Mouse (Mus musculus) midbrain, embryonic 13.5 days (tissue): ENCODE results near the gene Itih5. TPM values are rescaled to one million over a fixed set of nuclear protein-coding genes. Genes with fewer than 3 reads are reported as not detected.

Experiments used
- ATAC-seq: fragments of 200-750 bp; cut with Nextera tagmentation; 2 replicates; pipeline ENCODE4 v1.8.0; 2017; ENCODE audit warnings: mild to moderate bottlenecking, moderate TSS enrichment, moderate library complexity
- H3K27ac ChIP-seq: fragments of 300-500 bp; sonication (generic); 2 replicates; pipeline ENCODE4 v1.5.1; 2015; ENCODE audit warnings: inconsistent platforms, mild to moderate bottlenecking, moderate library complexity
- H3K27me3 ChIP-seq: fragments of 300-500 bp; sonication (generic); 2 replicates; pipeline ENCODE4 v1.6.1; 2015; ENCODE audit warnings: mild to moderate bottlenecking, inconsistent platforms
- H3K36me3 ChIP-seq: fragments of 300-500 bp; sonication (generic); 2 replicates; pipeline ENCODE4 v1.6.1; 2015; ENCODE audit warnings: mild to moderate bottlenecking, inconsistent platforms
- H3K4me1 ChIP-seq: fragments of 300-500 bp; sonication (generic); replicated peaks from 2 replicates; pipeline ENCODE4 v1.6.1; 2015; ENCODE audit warnings: inconsistent platforms
- H3K4me2 ChIP-seq: fragments of 300-500 bp; sonication (generic); replicated peaks from 2 replicates; pipeline ENCODE4 v1.6.1; 2015; ENCODE audit warnings: moderate library complexity, mild to moderate bottlenecking, inconsistent platforms
- H3K4me3 ChIP-seq: fragments of 300-500 bp; sonication (generic); replicated peaks from 2 replicates; pipeline ENCODE4 v1.5.1; 2015; ENCODE audit warnings: mild to moderate bottlenecking, inconsistent platforms
- H3K9ac ChIP-seq: fragments of 300-500 bp; sonication (generic); replicated peaks from 2 replicates; pipeline ENCODE4 v1.6.1; 2015; ENCODE audit warnings: mild to moderate bottlenecking, inconsistent platforms
- H3K9me3 ChIP-seq: fragments of 300-500 bp; sonication (generic); 2 replicates; pipeline ENCODE4 v1.6.1; 2016; ENCODE audit warnings: mild to moderate bottlenecking, inconsistent platforms
- WGBS: fragments of 180-500 bp; shearing (Covaris S2); methylation state at CpG from one replicate; pipeline ENCODE4 v1.1.7; 2015; 5-methylcytosine and 5-hydroxymethylcytosine counted together
- polyA plus RNA-seq: library from polyadenylated mRNA; unstranded; fragments of >200 nt; fragmentation: Nextera tagmentation; extraction: Ambion mirVana; gene quantifications from 2 replicates; pipeline ENCODE4 v1.2.1, GENCODE M21; 2015

Itih5 gene
- polyA plus RNA-seq, 1 experiment from 2014 or later: 6.2 TPM

DNA sequence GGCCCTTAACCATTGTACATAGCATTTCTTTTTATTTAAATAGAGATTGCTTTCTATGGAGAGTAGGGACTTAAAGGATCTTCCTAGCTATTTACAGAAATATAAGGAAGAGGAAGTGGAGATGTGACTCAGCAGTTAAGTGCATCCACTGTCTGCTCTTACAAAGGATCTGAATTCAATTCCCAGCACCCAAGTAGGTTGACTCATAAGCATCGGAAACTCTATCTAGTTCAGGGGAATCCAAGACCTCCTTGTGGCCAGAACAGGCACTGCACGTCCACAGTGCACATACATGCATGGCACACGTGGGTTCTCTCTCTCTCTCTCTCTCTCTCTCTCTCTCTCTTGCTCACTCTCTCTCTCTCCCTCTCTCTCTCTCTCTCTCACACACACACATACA, 41.8 kb downstream of the Itih5 start:
- ATAC-seq: no peak
- no peak overlapping the region for H3K4me2 ChIP-seq
- WGBS: 71% methylated on average over 3 of the region's 3 CpGs
- H3K36me3 ChIP-seq: no peaks in the 10 kb centered on the region
- no peak overlapping the region for H3K27ac ChIP-seq
- no peaks in the 10 kb centered on the region for H3K27me3 ChIP-seq
- no peak overlapping the region for H3K9ac ChIP-seq
- H3K4me1 ChIP-seq: no peaks in the 10 kb centered on the region
- no peaks in the 10 kb centered on the region for H3K9me3 ChIP-seq
- no peak overlapping the region for H3K4me3 ChIP-seq

- H3K27me3 ChIP-seq: no peaks in the 10 kb centered on the region
- H3K27ac ChIP-seq: no peak overlapping the region
- no peak overlapping the region for H3K4me3 ChIP-seq
- no peak for ATAC-seq
- H3K9ac ChIP-seq: no peak overlapping the region
- H3K4me1 ChIP-seq: no peaks in the 10 kb centered on the region
- H3K4me2 ChIP-seq: no peak overlapping the region
- H3K9me3 ChIP-seq: no peaks in the 10 kb centered on the region
- WGBS: 84% methylated on average over 2 of the region's 2 CpGs
- no peaks in the 10 kb centered on the region for H3K36me3 ChIP-seq
Measured at GRCm38 (mm10) chr2:10199326-10199725, 46.0 kb downstream of the Itih5 start.

DNA sequence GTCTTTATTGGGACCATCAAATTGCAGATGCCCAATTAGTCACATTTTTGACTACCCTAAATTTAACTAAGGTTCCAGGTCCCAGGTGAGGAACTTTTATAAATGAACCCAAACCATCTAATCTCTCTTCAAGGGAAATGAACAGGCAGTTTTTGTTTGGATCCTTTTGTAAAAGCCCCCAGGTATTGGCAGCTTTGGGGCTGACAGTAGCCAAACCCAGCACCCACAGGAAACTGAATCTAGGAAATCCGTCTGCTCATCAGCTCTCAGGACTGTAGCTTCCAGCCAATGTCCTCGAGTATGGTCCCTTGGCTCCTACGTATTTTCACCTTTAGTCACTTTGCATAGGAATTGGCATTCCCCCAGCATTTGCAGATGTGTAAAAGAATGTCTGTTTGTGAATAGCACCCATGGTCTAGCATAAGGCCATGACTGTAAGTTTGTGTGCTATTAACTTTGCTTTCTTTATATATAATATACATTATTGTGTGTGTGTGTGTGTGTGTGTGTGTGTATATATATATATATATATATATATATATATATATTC, 47.4 kb downstream of the Itih5 start:
- ATAC-seq: no peak
- Histone ChIP-seq H3K9me3 (no peaks in the 10 kb centered on the region), H3K4me2 (no peak overlapping the region), H3K27ac (no peak overlapping the region), H3K4me3 (no peak overlapping the region), H3K27me3 (no peaks in the 10 kb centered on the region), H3K4me1 (no peaks in the 10 kb centered on the region), H3K9ac (no peak overlapping the region), H3K36me3 (no peaks in the 10 kb centered on the region)
- WGBS: 71% methylated on average over 3 of the region's 3 CpGs

DNA sequence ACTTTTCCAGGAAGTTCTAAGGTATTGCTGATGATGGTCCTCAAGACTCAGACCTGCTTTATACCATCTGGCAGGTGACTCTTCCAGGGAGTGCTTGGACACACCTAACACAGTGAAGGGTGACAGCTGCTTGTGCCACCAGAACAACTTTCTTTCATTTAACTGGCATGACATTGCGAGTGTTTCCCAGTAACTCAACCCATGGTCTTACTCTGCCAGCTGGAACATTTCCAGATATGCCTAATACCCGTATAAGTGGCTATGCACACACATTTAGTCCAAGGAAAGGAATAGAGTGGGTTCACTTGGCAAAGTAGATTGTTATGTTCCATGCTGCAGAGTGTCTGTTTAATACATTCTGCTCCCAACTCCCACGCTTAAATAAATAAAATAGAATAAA, 50.9 kb downstream of the Itih5 start:
- no peak overlapping the region for H3K4me3 ChIP-seq
- no peaks in the 10 kb centered on the region for H3K4me1 ChIP-seq
- H3K27me3 ChIP-seq: no peaks in the 10 kb centered on the region
- H3K9ac ChIP-seq: no peak overlapping the region
- 86% methylated on average over 3 of the region's 3 CpGs for WGBS
- H3K9me3 ChIP-seq: no peaks in the 10 kb centered on the region
- no peak overlapping the region for H3K27ac ChIP-seq
- H3K4me2 ChIP-seq: no peak overlapping the region
- H3K36me3 ChIP-seq: no peaks in the 10 kb centered on the region
- no peak for ATAC-seq

DNA sequence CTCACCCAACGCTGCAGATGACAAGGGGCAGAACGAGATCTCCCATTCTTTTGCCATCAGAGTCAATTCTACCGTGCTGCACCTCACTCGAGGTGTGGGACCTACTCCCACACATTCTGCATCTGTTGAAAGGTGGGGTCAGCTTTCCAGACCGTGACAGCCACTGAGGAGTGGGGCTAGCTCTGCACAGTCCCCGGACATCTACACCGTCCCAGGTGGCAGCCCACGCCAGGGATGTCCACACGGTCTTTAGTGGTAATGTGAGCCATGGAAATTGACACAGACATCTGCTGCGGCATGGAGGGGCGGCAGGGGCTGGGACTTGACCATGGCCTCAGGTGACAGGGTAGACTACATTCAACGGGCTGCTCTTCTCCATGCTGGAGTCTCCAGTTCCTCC, 60.1 kb downstream of the Itih5 start:
- H3K27ac ChIP-seq: no peak overlapping the region
- no peaks in the 10 kb centered on the region for H3K27me3 ChIP-seq
- H3K36me3 ChIP-seq: no peaks in the 10 kb centered on the region
- H3K9me3 ChIP-seq: no peaks in the 10 kb centered on the region
- H3K4me1 ChIP-seq: peaks cover 16% of the 10 kb centered on the region
- no peak overlapping the region for H3K9ac ChIP-seq
- H3K4me3 ChIP-seq: no peak overlapping the region
- WGBS: 86% methylated on average over 12 of the region's 12 CpGs
- H3K4me2 ChIP-seq: no peak overlapping the region
- ATAC-seq: no peak

DNA sequence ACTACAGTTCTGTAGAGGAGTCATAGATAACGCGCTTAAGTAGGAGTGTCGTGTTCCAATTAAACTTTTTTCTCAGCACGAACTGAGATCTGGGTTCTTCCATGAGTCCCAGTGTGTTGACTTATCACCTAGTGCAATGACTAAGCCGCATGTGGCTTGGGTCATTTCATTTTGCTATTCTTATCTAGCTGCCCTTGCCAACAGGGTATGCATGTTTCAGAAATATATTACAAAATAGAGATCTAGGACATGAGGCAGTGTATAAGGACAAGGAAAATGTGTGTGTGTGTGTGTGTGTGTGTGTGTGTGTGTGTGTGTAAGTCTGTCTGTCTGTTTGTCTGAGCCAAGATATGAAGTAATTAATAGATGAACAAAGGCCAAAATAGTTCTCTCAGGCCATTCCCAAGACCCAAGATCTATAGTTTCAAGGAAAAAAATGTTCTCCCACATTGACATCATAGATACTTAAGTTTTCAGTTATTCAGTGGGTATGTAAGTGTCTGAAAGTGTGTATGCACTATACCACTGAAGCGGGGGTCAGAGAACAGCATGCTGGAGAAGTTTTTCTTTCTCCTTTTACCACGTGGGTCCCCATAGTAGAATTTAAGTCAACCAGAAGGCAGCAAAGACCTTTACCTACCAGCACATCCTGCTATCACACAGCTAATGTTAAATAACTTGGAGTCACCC, 62.6 kb downstream of the Itih5 start:
- H3K27me3 ChIP-seq: no peaks in the 10 kb centered on the region
- 0 out of 2 replicates have a peak, but pooled peaks have one; percentile 37 for ATAC-seq
- H3K9ac ChIP-seq: no peak overlapping the region
- 81% methylated on average over 7 of the region's 7 CpGs for WGBS
- H3K4me2 ChIP-seq: no peak overlapping the region
- peaks cover 16% of the 10 kb centered on the region for H3K4me1 ChIP-seq
- H3K4me3 ChIP-seq: no peak overlapping the region
- H3K27ac ChIP-seq: no peak overlapping the region
- no peaks in the 10 kb centered on the region for H3K36me3 ChIP-seq
- no peaks in the 10 kb centered on the region for H3K9me3 ChIP-seq

DNA sequence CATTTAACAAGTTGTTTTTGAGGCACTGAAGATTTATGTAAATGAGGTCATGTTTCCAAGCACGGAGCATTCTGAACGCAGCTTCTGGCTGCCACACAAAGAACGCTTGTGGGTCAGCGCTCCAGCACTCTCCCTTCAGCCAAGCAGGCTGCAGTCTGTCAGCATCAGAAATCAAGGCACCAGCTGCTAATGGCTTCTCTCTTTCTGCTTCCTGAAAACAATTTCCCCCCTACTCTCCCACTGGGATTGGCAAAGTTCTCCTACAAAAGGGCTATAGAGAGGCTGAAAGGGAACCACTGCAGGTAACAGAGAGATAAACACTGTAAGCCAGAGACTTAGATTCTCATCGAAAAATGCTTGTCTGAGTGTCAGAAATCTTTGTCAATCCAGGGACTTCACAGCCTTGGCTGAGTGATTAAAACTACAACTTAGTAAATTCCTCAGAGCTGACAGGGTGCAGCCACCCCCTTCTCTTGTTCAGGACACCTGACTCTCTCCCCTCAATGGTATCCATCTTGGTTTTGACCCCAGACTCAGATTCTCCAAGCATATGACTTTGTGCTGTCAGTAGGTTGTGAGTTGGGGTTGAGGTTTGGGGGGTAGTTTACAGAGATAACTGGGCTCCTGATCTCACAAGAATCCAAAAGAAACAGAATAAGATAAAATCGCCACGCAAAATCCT, 63.3 kb downstream of the Itih5 start:
- WGBS: 29% methylated on average over 7 of the region's 7 CpGs
- no peak overlapping the region for H3K4me2 ChIP-seq
- H3K9ac ChIP-seq: no peak overlapping the region
- H3K4me3 ChIP-seq: no peak overlapping the region
- H3K36me3 ChIP-seq: no peaks in the 10 kb centered on the region
- ATAC-seq: peak; percentile 85
- no peaks in the 10 kb centered on the region for H3K27me3 ChIP-seq
- H3K4me1 ChIP-seq: peaks cover 16% of the 10 kb centered on the region
- peak overlapping the region; percentile 7; the same call in 1 of the 2 replicates for H3K27ac ChIP-seq
- H3K9me3 ChIP-seq: no peaks in the 10 kb centered on the region

- Histone ChIP-seq H3K4me1 (peaks cover 8% of the 10 kb centered on the region), H3K27ac (no peak overlapping the region), H3K36me3 (no peaks in the 10 kb centered on the region), H3K9me3 (no peaks in the 10 kb centered on the region), H3K27me3 (no peaks in the 10 kb centered on the region), H3K4me2 (no peak overlapping the region), H3K4me3 (no peak overlapping the region), H3K9ac (no peak overlapping the region)
- 91% methylated on average over 4 of the region's 4 CpGs for WGBS
- ATAC-seq: no peak
Measured at GRCm38 (mm10) chr2:10221862-10222261, 68.5 kb downstream of the Itih5 start.

GRCm38 (mm10) chr2:10226907-10227306, 73.5 kb downstream of the Itih5 start:
- Histone ChIP-seq H3K36me3 (no peaks in the 10 kb centered on the region), H3K9ac (no peak overlapping the region), H3K9me3 (no peaks in the 10 kb centered on the region), H3K27me3 (no peaks in the 10 kb centered on the region), H3K4me1 (no peaks in the 10 kb centered on the region), H3K27ac (no peak overlapping the region), H3K4me3 (no peak overlapping the region), H3K4me2 (no peak overlapping the region)
- WGBS: 83% methylated on average over 1 of the region's 1 CpGs
- no peak for ATAC-seq

DNA sequence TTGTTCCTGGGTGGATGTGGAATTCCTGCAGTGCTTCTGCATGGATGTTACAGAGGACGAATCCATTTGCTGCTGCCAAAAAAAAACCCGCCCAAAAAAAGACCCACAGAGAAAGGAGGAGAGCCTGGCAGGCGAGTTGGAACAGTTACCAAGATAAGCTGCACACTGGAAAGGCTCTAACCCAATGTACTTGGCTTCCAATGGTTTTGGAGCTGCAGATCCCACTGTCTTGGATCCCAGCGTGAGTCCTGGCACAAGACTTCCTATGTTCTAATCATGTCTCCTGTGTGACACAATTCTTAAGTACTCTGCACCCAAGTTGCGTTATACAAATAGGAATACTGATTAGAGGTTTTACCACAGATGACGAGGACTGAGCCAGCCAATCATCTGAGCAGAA, 78.6 kb downstream of the Itih5 start:
- Histone ChIP-seq H3K36me3 (no peaks in the 10 kb centered on the region), H3K4me2 (no peak overlapping the region), H3K27me3 (no peaks in the 10 kb centered on the region), H3K27ac (no peak overlapping the region), H3K4me3 (no peak overlapping the region), H3K9me3 (no peaks in the 10 kb centered on the region), H3K9ac (no peak overlapping the region), H3K4me1 (no peaks in the 10 kb centered on the region)
- no peak for ATAC-seq
- 84% methylated on average over 6 of the region's 6 CpGs for WGBS

- no peak for ATAC-seq
- Histone ChIP-seq H3K4me1 (no peaks in the 10 kb centered on the region), H3K9ac (no peak overlapping the region), H3K27ac (no peak overlapping the region), H3K27me3 (no peaks in the 10 kb centered on the region), H3K9me3 (no peaks in the 10 kb centered on the region), H3K4me3 (no peak overlapping the region), H3K4me2 (no peak overlapping the region), H3K36me3 (no peaks in the 10 kb centered on the region)
- WGBS: 89% methylated on average over 2 of the region's 2 CpGs
Measured at GRCm38 (mm10) chr2:10236554-10236953, 83.2 kb downstream of the Itih5 start.

GRCm38 (mm10) chr2:10242970-10243369, 89.6 kb downstream of the Itih5 start:
- H3K36me3 ChIP-seq: no peaks in the 10 kb centered on the region
- no peak overlapping the region for H3K27ac ChIP-seq
- H3K9me3 ChIP-seq: no peaks in the 10 kb centered on the region; the same call in 1 of the 2 replicates
- H3K4me1 ChIP-seq: no peaks in the 10 kb centered on the region
- ATAC-seq: no peak
- WGBS: 4% methylated on average over 9 of the region's 9 CpGs
- H3K9ac ChIP-seq: no peak overlapping the region
- no peak overlapping the region for H3K4me3 ChIP-seq
- no peaks in the 10 kb centered on the region for H3K27me3 ChIP-seq
- no peak overlapping the region for H3K4me2 ChIP-seq
